Mouse (Mus musculus) heart, embryonic 16.5 days (tissue): ENCODE measurements around the gene Cenpm. TPM values are rescaled to one million over a fixed set of nuclear protein-coding genes. Genes with fewer than 3 reads are reported as not detected.

Experiments
- ATAC-seq: fragments of 200-750 bp; cut with Nextera tagmentation; replicated peaks from 2 replicates; pipeline ENCODE4 v1.8.0; 2017; ENCODE audit warnings: moderate number of reproducible peaks; ENCODE audit not compliant: insufficient read depth, low FRiP score; ENCODE audit errors: extremely low read depth
- H3K27ac ChIP-seq: fragments of 300-500 bp; sonication (generic); 2 replicates; pipeline ENCODE4 v1.5.1; 2014; ENCODE audit warnings: mild to moderate bottlenecking, low read length, control low read depth, moderate library complexity
- H3K27me3 ChIP-seq: fragments of 300-500 bp; sonication (generic); 2 replicates; pipeline ENCODE4 v1.6.1; 2014; ENCODE audit warnings: low read length, mixed read lengths; ENCODE audit not compliant: control insufficient read depth, insufficient read depth
- H3K36me3 ChIP-seq: fragments of 300-500 bp; sonication (generic); 2 replicates; pipeline ENCODE4 v1.6.1; 2014; ENCODE audit not compliant: control insufficient read depth, insufficient read depth
- H3K4me1 ChIP-seq: fragments of 300-500 bp; sonication (generic); 2 replicates; pipeline ENCODE4 v1.6.1; 2014; ENCODE audit warnings: low read length, mixed read lengths; ENCODE audit not compliant: control insufficient read depth, insufficient read depth
- H3K4me2 ChIP-seq: fragments of 300-500 bp; sonication (generic); 2 replicates; pipeline ENCODE4 v1.6.1; 2014; ENCODE audit warnings: low read depth, mild to moderate bottlenecking, control low read depth, low read length
- H3K4me3 ChIP-seq: fragments of 300-500 bp; sonication (generic); 2 replicates; pipeline ENCODE4 v1.5.1; 2014; ENCODE audit warnings: mild to moderate bottlenecking, control low read depth, low read length
- H3K9ac ChIP-seq: fragments of 300-500 bp; sonication (generic); 2 replicates; pipeline ENCODE4 v1.6.1; 2014; ENCODE audit warnings: low read length, control low read depth
- H3K9me3 ChIP-seq: fragments of 300-500 bp; sonication (generic); replicated peaks from 2 replicates; pipeline ENCODE4 v1.6.1; 2016; ENCODE audit warnings: low read length; ENCODE audit not compliant: control insufficient read depth
- WGBS: fragments of 180-500 bp; shearing (Covaris S2); extraction: QIAGEN DNeasy Blood & Tissue Kit; methylation state at CpG from one replicate; pipeline ENCODE4 v1.1.7; 2014; 5-methylcytosine and 5-hydroxymethylcytosine counted together
- polyA plus RNA-seq: library from polyadenylated mRNA; unstranded; fragments of >200 nt; fragmentation: Nextera tagmentation; extraction: Ambion mirVana; gene quantifications from 2 replicates; pipeline ENCODE4 v1.2.1, GENCODE M21; 2015

Cenpm gene
- polyA plus RNA-seq, 1 experiment from 2014 or later = 50.8 TPM

DNA sequence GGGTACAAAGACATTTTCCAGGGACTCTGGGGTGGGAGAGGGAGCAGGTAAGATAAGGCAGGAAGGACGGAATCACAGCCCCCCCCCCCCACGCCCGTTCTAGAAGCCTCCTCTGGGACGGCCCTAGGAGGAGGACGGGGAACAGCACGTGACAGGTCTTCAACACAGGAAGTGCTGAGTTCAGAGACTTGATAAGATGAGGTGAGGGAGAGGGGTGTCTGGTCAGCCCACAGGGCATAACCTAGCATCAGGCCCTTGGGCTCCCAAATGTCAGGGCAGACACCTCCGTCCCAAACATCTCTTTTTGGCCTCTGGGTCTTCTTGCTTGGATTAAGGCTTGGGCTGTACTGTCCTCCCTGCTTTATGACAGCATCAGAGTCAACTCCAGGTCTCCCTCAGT, 21.3 kb downstream of the Cenpm start:
- 19% methylated on average over 7 of the region's 7 CpGs for WGBS
- no peaks in the 10 kb centered on the region for H3K36me3 ChIP-seq
- H3K4me1 ChIP-seq = peaks cover 9% of the 10 kb centered on the region
- no peak overlapping the region for H3K4me2 ChIP-seq
- H3K9ac ChIP-seq = no peak overlapping the region
- no peak for ATAC-seq
- peaks cover 44% of the 10 kb centered on the region for H3K27me3 ChIP-seq
- H3K27ac ChIP-seq = no peak overlapping the region
- H3K4me3 ChIP-seq = no peak overlapping the region
- H3K9me3 ChIP-seq = no peaks in the 10 kb centered on the region

DNA sequence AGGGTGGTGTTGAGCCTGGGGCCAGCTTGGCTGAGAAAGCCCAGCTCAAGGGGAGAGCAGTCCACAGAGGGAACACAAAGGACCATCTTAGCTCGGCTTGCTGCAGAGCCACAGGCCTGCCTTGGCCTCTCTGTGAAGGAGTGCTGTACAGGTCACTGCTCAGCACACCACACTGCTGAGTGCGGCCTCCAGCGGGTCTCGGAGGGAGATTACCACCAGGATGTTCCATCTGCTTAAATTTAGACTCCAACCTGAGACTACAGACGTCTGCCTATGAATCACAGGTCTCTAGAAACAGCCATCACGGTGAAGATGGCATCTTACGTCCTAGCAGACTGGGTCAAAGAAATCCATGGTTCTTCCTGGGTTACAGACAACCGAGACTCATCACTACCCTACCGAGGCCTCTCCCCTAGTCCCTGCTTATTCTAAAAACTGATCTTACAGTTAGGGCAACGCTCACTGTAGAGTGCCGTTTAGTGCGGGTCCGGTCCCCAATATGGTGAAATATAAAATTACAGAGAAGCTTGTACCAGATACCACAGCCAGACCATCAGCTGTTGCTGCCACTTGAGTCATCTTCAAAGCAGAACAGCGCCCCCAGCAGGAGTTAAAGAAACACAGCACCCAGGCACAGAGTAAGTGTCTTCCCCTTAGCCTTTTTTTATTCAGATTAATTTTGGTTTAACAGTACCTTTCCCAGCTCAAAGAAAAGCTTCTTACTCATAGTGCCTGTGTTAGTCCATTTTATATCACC, 23.3 kb downstream of the Cenpm start:
- Histone ChIP-seq H3K9me3 (no peaks in the 10 kb centered on the region), H3K4me3 (no peak overlapping the region), H3K4me2 (no peak overlapping the region), H3K27me3 (peaks cover 56% of the 10 kb centered on the region), H3K4me1 (peaks cover 13% of the 10 kb centered on the region), H3K27ac (no peak overlapping the region), H3K36me3 (no peaks in the 10 kb centered on the region), H3K9ac (no peak overlapping the region)
- no peak for ATAC-seq
- WGBS = 71% methylated on average over 14 of the region's 14 CpGs

DNA sequence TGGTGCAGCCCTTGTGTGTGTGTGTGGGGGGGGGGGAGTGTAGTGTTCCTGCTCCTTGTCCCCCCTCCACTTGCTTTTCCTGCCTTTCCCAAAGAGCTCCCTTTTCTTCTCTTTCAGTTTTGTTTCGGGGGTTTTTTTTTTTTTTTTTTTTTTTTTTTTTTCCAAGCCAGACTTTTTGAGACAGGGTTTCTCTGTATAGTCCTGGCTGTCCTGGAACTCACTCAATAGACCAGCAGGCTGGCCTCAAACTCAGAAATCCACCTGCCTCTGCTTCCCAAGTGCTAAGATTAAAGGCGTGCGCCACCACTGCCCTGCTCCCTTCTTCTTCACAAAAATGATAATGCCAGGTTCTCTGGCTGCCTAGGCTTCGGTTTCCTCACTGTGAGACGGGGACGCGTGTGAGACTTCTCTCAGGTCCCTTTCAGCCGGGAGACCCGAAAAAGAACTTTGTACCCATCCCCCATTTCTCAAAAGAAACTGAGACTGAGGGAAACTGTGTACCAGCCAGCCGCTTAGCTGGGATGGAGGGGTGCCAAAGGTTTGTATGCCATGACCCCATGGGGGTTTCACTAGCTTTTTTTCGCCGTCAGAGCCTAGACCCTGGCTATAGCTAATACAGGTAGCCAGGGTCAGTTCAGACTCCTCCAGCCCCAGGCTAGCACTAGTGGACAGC, 24.4 kb downstream of the Cenpm start:
- ATAC-seq = no peak
- 69% methylated on average over 11 of the region's 12 CpGs for WGBS

DNA sequence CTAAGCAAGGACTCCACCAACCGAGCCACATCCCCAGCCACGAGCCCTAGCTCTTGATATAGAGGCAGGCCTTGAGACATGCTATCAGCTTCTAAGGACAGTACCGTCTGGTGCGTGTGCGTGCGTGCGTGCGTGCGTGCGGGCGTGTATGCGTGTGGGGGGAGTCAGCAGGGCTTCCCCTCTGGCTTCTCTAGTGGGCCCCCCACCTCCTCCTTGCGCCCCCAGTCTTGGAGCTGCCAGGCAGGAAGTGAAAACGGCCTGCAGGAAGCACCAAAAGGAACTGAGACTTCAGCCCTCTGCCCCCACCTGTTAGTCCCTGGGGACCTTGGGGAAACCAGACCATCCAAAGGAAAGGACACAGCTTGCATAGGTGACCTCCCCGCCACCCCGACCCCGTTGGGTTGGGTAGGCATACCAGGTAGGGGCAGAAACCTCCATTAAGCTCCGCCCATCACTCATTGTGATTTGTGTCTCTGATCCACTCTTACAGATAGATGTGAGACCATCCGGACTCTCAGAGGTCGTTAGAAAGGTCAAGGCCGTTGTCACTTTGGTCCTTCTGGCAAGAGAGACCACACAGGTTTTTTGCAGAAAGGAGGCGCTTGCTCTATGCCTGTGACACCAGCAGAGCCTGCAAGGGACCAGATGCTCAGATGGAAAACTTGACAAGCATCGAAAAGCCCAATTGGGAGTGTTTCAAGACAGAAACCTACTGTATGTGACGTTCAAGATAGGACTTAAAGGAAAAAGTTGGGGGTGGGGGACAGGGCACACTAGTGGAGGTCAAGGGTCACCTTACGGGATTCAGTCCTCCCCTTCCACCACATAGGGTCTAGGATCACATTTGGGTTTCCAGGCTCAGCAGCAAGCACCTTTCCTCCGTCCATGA, 25.5 kb downstream of the Cenpm start:
- Histone ChIP-seq H3K27ac (no peak overlapping the region), H3K9ac (no peak overlapping the region), H3K9me3 (no peaks in the 10 kb centered on the region), H3K27me3 (peaks cover 56% of the 10 kb centered on the region), H3K36me3 (no peaks in the 10 kb centered on the region), H3K4me1 (peaks cover 14% of the 10 kb centered on the region), H3K4me2 (no peak overlapping the region), H3K4me3 (no peak overlapping the region)
- 69% methylated on average over 26 of the region's 26 CpGs for WGBS
- ATAC-seq = no peak

More for the DNA sequence above, 24.4 kb downstream of the Cenpm start:
- no peaks in the 10 kb centered on the region for H3K9me3 ChIP-seq
- H3K36me3 ChIP-seq = no peaks in the 10 kb centered on the region
- H3K4me1 ChIP-seq = peaks cover 19% of the 10 kb centered on the region
- no peak overlapping the region for H3K4me3 ChIP-seq
- no peak overlapping the region for H3K27ac ChIP-seq
- H3K9ac ChIP-seq = no peak overlapping the region
- H3K4me2 ChIP-seq = no peak overlapping the region
- peaks cover 56% of the 10 kb centered on the region for H3K27me3 ChIP-seq

DNA sequence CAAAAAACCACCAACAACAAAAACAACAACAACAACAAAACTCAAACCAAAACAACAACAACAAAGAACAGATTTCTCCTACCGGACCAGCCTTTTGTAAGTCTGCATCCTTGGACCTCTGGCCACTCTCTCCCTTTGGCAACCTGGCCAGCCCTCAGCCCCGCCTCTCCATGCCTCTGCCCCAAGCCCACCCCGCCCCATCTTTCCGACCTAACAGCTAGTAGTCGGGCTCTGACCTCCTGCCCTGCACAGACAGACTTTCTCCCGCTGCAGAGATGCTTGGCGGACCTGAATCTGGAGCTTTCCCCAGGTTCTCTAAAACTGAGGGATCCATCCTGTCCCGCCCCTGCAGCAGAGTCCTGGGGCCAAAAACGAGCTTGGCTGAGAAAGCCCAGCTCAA, 26.6 kb downstream of the Cenpm start:
- ATAC-seq = no peak
- Histone ChIP-seq H3K9me3 (no peaks in the 10 kb centered on the region), H3K27ac (no peak overlapping the region), H3K4me3 (no peak overlapping the region), H3K27me3 (peaks cover 54% of the 10 kb centered on the region), H3K4me1 (peaks cover 10% of the 10 kb centered on the region), H3K4me2 (no peak overlapping the region), H3K9ac (no peak overlapping the region), H3K36me3 (no peaks in the 10 kb centered on the region)
- WGBS = 47% methylated on average over 9 of the region's 9 CpGs

DNA sequence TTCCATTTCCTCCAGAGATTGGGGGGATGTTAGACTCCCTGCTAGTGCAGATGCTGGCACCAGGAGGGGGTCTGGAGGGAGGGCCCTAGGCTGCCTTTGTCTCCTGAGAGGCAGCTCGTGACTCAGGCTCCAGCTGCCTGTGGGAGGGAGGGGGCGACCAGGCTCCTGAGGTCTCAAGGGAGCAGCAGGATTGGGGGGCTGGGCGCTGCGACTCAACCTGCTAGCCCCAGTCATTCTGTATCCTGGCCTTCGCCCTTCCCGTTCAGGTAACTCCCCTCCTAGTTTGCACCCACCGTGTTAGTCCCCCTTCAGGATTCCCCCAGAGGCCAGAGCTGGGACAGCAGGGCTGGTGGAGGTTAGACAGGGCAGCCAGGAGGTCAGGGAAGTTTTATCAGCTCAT, 27.5 kb downstream of the Cenpm start:
- Histone ChIP-seq H3K27ac (no peak overlapping the region), H3K4me2 (no peak overlapping the region), H3K4me1 (peaks cover 10% of the 10 kb centered on the region), H3K36me3 (no peaks in the 10 kb centered on the region), H3K9me3 (no peaks in the 10 kb centered on the region), H3K4me3 (no peak overlapping the region), H3K9ac (no peak overlapping the region), H3K27me3 (peaks cover 55% of the 10 kb centered on the region)
- ATAC-seq = no peak
- 22% methylated on average over 7 of the region's 7 CpGs for WGBS

DNA sequence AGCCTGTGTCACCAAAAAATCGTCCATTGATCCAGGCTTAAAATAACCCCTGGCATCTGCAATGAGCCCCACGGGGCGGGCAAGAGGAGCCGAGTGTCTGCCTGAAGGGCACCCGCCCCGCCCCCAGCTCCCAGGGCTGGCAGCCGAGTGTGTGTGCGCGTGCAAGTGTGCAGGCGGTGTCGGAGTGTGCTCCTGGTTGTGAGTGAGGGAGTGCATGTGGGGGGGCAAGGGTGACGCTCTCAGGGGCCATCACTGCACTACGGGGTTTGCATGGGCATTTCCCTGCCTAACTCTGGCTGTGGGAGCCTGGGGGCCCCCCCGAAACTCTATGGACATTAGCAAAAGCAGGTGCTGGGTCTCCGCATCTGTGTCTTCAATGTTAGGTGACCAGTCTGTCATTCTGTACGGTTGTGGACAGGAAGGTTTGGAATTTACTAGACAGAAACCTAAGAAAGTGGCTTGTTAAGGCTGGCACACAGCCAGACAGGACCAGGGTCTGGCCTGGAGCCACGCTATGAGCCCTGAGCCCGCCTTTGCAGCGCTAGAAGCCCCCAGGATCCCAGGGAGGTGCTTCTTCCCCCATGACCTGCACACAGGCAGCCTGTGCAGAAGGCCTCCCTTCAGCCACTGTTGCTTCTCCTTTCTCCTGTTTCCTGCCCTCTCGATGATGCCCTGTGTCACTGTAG, 28.3 kb downstream of the Cenpm start:
- H3K9me3 ChIP-seq = no peaks in the 10 kb centered on the region
- H3K4me2 ChIP-seq = 0 out of 2 replicates have a peak overlapping the region, but pooled peaks have one; percentile 14
- H3K27me3 ChIP-seq = peaks cover 57% of the 10 kb centered on the region
- H3K9ac ChIP-seq = no peak overlapping the region
- ATAC-seq = no peak
- no peak overlapping the region for H3K27ac ChIP-seq
- no peaks in the 10 kb centered on the region for H3K36me3 ChIP-seq
- peaks cover 17% of the 10 kb centered on the region for H3K4me1 ChIP-seq
- H3K4me3 ChIP-seq = no peak overlapping the region
- 39% methylated on average over 20 of the region's 20 CpGs for WGBS

DNA sequence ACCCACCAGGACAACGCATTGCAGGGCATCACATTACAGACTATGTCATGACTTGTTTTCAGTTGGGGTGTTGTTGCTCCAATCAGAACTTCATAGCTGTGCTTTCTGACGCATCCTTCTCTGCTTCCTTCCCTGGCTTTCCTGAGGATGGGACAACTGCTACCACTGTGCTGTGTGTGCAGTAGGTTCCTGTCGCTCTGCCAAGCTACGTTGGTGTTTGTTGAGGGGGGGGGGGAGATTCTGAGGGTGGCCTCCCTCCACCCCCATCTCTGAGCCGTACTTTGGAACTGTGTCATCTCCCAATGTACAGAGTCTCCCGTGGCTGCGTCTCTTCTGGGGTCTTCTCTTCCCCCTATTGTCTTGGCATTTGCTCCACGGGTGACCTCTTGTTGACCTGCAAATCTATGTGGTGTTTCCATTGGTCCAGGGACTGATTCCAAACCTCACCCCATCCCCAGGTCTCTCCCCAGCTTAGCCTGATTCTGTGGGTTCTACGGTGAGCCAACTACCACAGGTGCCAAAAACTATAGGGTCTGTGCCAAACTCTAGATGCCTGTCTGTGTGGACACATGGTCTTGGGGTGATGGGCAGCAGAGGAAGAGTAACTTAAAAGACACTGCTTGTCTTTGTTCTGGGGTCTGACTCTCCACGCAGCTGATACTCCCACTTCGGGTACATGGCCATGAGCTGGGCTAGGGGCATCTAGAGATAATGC, 29.1 kb downstream of the Cenpm start:
- WGBS = 38% methylated on average over 11 of the region's 11 CpGs
- H3K4me3 ChIP-seq = no peak overlapping the region
- H3K4me2 ChIP-seq = no peak overlapping the region
- no peaks in the 10 kb centered on the region for H3K36me3 ChIP-seq
- no peak for ATAC-seq
- H3K9ac ChIP-seq = no peak overlapping the region
- peaks cover 65% of the 10 kb centered on the region for H3K27me3 ChIP-seq
- no peaks in the 10 kb centered on the region for H3K9me3 ChIP-seq
- peaks cover 17% of the 10 kb centered on the region for H3K4me1 ChIP-seq
- H3K27ac ChIP-seq = no peak overlapping the region
